Mouse (Mus musculus): ENCODE results near the gene Klhdc10.

The Klhdc10 gene

DNA sequence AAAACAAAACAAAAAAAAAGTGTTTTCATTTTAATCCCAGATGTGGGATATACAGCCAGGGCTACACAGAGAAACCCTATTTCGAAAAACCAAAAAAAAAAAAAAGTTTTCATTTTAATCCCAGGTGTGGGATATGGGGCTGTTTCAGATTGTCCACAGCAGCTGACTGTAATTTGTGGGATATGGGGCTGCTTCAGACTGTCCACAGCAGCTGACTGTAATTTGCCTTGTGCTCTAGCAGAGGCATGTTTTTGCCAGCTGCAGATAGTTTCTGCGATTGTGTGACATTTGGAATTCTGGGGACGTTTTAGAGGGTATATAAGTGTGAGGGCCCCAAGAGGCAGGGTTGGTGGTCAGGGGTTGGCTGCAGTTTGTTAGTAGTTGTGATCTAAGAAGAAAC is 70.0 kb downstream of the Klhdc10 start:
- no peak for DNase-seq

- DNase-seq: no peak
Observed at GRCm38 (mm10) chr6:30476025-30476765, 74.5 kb downstream of the Klhdc10 start.

- no peak for DNase-seq
Observed at GRCm38 (mm10) chr6:30477210-30477714, 75.6 kb downstream of the Klhdc10 start.

GRCm38 (mm10) chr6:30477784-30478183 is 76.1 kb downstream of the Klhdc10 start:
- no peak for DNase-seq

DNA sequence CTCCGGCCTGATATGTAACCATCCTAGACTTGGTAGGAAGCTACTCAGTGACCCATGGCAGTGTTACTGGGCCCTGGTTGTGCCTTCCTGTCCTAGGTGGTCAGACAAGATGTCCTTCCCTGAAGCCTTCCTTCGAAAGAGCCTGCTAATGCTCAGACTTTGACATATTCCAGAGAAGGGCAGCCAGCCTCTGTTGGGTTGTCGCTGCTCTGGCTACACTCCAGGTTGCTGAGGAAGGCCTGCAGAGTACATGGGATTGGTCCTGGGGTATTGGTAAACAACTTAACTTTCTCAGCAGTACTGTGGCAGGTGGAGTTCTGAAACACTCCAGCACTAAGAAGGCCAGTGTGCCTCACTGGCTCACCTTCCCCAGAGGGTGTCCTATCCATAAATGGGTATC is 77.8 kb downstream of the Klhdc10 start:
- DNase-seq: no peak

DNA sequence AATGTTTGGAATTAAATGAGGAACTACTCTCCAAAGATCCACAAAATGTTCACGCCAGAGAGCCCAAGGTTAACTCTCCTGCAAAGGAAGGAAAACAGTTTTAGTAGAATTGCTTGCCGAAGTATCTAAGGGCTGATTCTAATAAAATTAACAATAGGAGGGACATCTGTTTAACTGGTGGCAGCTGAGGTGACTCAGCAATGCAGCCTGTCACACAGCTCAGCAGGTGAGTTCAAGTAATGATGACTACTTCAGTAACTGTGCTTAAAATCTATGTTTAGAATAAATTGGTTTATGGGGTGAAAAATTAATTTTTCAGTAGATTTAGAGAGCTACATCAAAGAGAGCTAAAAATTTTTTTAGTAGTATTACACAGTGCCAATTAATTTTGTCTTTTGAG is 81.2 kb downstream of the Klhdc10 start:
- DNase-seq: no peak

DNA sequence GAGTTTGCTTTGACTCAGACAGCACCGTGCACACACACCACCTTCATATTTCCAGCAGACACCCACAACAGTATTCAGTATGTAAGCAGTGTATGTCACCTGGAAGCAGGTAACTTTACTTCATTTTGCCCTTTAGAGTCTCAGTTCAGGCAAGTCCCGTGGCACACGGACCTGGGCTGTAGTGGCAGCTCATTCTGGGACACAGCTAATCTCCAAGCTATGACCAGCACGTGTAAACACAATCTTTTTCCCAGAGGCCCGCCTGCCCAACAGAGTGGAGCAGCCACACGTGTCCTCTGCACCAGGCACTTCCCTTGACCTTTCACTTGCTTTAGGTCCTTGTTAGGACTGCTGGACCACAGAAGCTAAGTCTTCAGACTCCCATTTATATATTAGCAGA is 84.8 kb downstream of the Klhdc10 start:
- DNase-seq: no peak

DNA sequence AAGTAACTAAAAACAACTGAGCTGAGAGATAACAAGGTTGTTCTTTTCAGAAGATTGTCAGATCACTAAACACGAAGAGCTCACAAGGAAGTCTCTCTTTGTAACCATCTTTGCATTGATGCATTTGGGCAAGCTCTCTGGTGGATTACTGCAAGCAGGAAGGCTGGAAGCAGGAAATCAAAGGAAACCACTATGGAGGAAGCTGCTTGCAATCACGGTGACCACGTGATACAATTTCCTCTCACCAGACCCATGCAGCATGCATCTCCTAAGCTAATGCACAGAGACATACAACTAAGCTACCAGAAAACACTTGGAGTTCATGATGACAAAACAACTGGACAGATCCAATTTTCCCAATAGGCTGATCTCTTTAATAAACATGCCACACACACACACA is 97.4 kb downstream of the Klhdc10 start:
- no peak for DNase-seq

Measured in B cell, adult 2 months (primary cell).